In the genomic region with DNA sequence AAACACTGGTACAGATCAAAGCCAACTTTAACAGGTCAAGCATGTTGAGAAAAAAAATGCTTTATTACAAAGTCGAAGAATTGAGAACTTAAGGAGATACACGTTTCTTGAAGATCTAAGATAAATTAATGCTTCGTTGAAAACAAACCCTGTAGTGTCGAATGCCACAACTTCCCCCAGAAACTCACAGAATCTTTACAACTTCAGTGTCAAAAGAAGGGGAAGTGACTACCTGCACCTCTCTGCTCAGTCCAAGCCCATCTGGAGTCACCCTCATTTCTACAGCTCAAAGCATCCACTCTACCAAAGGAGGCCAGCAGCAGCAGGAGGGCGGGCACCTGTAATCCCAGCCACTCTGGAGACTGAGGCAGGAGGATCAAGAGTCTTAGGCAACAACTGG, we compare ENCODE assay signal across 11 mouse cellular contexts. TPM values are rescaled to one million over a fixed set of nuclear protein-coding genes. Genes with fewer than 3 reads are reported as not detected.
DNase-seq lines count a peak whose midpoint lies in the region; ATAC-seq and TF ChIP-seq lines count a peak whose summit lies in the region.
"Had no signal": no experiment of that assay in that cellular context is flagged by ENCODE, and none has a peak within 500 bp of the region (broad histone marks: within the 10 kb centered on the region; RNA-seq: fewer than 3 reads in every experiment).

No protein-coding gene starts in this region.

- peak overlapping the region; percentile 64 for H3K27ac ChIP-seq in heart, embryonic 15.5 days
- no peak overlapping the region; the same call in 1 of the 2 replicates for H3K27ac ChIP-seq in liver, embryonic 15.5 days (replicated peaks)
- no peak overlapping the region for H3K27ac ChIP-seq in liver, embryonic 11.5 days (ENCODE audit: low read depth, low read length)
- no peak overlapping the region for H3K27ac ChIP-seq in MEL (ENCODE audit: control insufficient read depth, low read depth, low read length)
- H3K27ac ChIP-seq in liver, postnatal 0 days (ENCODE audit: low read depth): peak overlapping the region; percentile 37
- H3K27ac ChIP-seq: forebrain, embryonic 10.5 days had no signal

- peak overlapping the region; percentile 9; the same call in 1 of the 2 replicates for H3K9ac ChIP-seq in heart, embryonic 15.5 days
- H3K9ac ChIP-seq in liver, embryonic 15.5 days: no peak overlapping the region
- no peak overlapping the region for H3K9ac ChIP-seq in liver, embryonic 11.5 days (ENCODE audit: low read depth, low read length)
- no peak overlapping the region for H3K9ac ChIP-seq in MEL (ENCODE audit: control insufficient read depth, low read depth, low read length, poor library complexity, severe bottlenecking)
- no peak overlapping the region for H3K9ac ChIP-seq in liver, postnatal 0 days (replicated peaks)

- peaks cover 57% of the 10 kb centered on the region for H3K79me2 ChIP-seq in MEL (ENCODE audit: control insufficient read depth, insufficient read depth, low read length, poor library complexity)

- TF ChIP-seq EP300 in MEL (IDR thresholded peaks at IDR 0.05; ENCODE audit: low read depth in 1 of 2, low read length in 2 of 2): 0 out of 4 replicates have a peak, but pooled peaks of 1 of the 2 experiments have one; percentile 18
- no peak for TF ChIP-seq EP300 in liver, postnatal 0 days (IDR thresholded peaks at IDR 0.05; ENCODE audit: low read depth)

- TF ChIP-seq POLR2A in MEL (IDR thresholded peaks at IDR 0.05; ENCODE audit: control insufficient read depth in 1 of 2, insufficient read depth in 1 of 2, low read depth in 1 of 2, low read length in 2 of 2, poor library complexity in 1 of 2): no peak

- no peak for TF ChIP-seq RAD21 in MEL (IDR thresholded peaks at IDR 0.05; ENCODE audit: low read depth, low read length)

- peak overlapping the region; percentile 5; the same call in 1 of the 2 replicates for H3K4me3 ChIP-seq in heart, embryonic 15.5 days
- H3K4me3 ChIP-seq in liver, embryonic 15.5 days (replicated peaks): no peak overlapping the region
- no peak overlapping the region for H3K4me3 ChIP-seq in liver, embryonic 11.5 days (ENCODE audit: low read depth, low read length)
- 0 out of 4 replicates have a peak overlapping the region, but pooled peaks of 1 of the 2 experiments have one; percentile 22 for H3K4me3 ChIP-seq in MEL (ENCODE audit: control insufficient read depth in 1 of 2, insufficient read depth in 1 of 2, low read depth in 2 of 2, low read length in 2 of 2)
- H3K4me3 ChIP-seq in liver, postnatal 0 days (ENCODE audit: low read depth, low read length): no peak overlapping the region
- H3K4me3 ChIP-seq: forebrain, embryonic 10.5 days had no signal

- peaks cover 56% of the 10 kb centered on the region for H3K4me1 ChIP-seq in heart, embryonic 15.5 days (replicated peaks)
- H3K4me1 ChIP-seq in liver, embryonic 15.5 days (replicated peaks): peaks cover 47% of the 10 kb centered on the region
- H3K4me1 ChIP-seq in liver, embryonic 11.5 days (replicated peaks; ENCODE audit: control insufficient read depth, insufficient read depth, low read length): peaks cover 27% of the 10 kb centered on the region
- peaks cover 8 to 30% of the 10 kb centered on the region in 2 experiments for H3K4me1 ChIP-seq in MEL (ENCODE audit: control insufficient read depth in 1 of 2, insufficient read depth in 2 of 2, low read length in 2 of 2)
- peaks cover 36% of the 10 kb centered on the region for H3K4me1 ChIP-seq in liver, postnatal 0 days (ENCODE audit: insufficient read depth)

- no peaks in the 10 kb centered on the region for H3K27me3 ChIP-seq in heart, embryonic 15.5 days
- no peaks in the 10 kb centered on the region for H3K27me3 ChIP-seq in liver, embryonic 15.5 days
- H3K27me3 ChIP-seq in liver, embryonic 11.5 days (replicated peaks; ENCODE audit: control insufficient read depth, insufficient read depth, low read length): no peaks in the 10 kb centered on the region
- no peaks in the 10 kb centered on the region for H3K27me3 ChIP-seq in MEL (ENCODE audit: control insufficient read depth in 1 of 2, insufficient read depth in 2 of 2, low read length in 2 of 2)
- no peaks in the 10 kb centered on the region for H3K27me3 ChIP-seq in liver, postnatal 0 days (ENCODE audit: insufficient read depth, low read length)

- no peak for DNase-seq in heart, postnatal 14 days
- DNase-seq in liver, embryonic 11.5 days (ENCODE audit: low spot score): no peak
- peak; percentile 75 for DNase-seq in MEL (ENCODE audit: low read depth, low spot score)
- no peak for DNase-seq in liver, postnatal 0 days
- no peak for DNase-seq in urinary bladder, postnatal 14 days (ENCODE audit: low spot score)
- no peak for DNase-seq in kidney, postnatal 36 days
- DNase-seq: lung, postnatal 10 days; right cerebral cortex, postnatal 14 days had no signal

- H3K9me3 ChIP-seq in heart, embryonic 15.5 days (replicated peaks): no peaks in the 10 kb centered on the region
- H3K9me3 ChIP-seq in liver, embryonic 15.5 days (replicated peaks): no peaks in the 10 kb centered on the region
- no peaks in the 10 kb centered on the region for H3K9me3 ChIP-seq in liver, embryonic 11.5 days (ENCODE audit: control insufficient read depth, low read length)
- no peaks in the 10 kb centered on the region for H3K9me3 ChIP-seq in MEL (replicated peaks; ENCODE audit: insufficient read depth, low read length)
- H3K9me3 ChIP-seq in liver, postnatal 0 days (ENCODE audit: low read length): no peaks in the 10 kb centered on the region
- H3K9me3 ChIP-seq: forebrain, embryonic 10.5 days had no signal

- H3K36me3 ChIP-seq in heart, embryonic 15.5 days: no peaks in the 10 kb centered on the region
- H3K36me3 ChIP-seq in liver, embryonic 15.5 days (replicated peaks): no peaks in the 10 kb centered on the region; the same call in 1 of the 2 replicates
- H3K36me3 ChIP-seq in liver, embryonic 11.5 days (ENCODE audit: control insufficient read depth, insufficient read depth, low read length): no peaks in the 10 kb centered on the region
- peaks cover 0 to 28% of the 10 kb centered on the region in 2 experiments; a peak in 2 of 4 replicates for H3K36me3 ChIP-seq in MEL (ENCODE audit: control insufficient read depth in 1 of 2, insufficient read depth in 2 of 2, low read length in 2 of 2)
- no peaks in the 10 kb centered on the region for H3K36me3 ChIP-seq in liver, postnatal 0 days (replicated peaks; ENCODE audit: insufficient read depth, low read length)

- no peak for TF ChIP-seq CTCF in MEL (IDR thresholded peaks at IDR 0.05 in 2 of 3, conservative IDR thresholded peaks at IDR 0.05 in 1 of 3; ENCODE audit: control insufficient read depth in 1 of 3, insufficient read depth in 1 of 3, low read depth in 2 of 3, low read length in 3 of 3, poor library complexity in 1 of 3, severe bottlenecking in 1 of 3)
- TF ChIP-seq CTCF in liver, postnatal 0 days (IDR thresholded peaks at IDR 0.05; ENCODE audit: low read depth): no peak

- peak overlapping the region; percentile 74 for H3K4me2 ChIP-seq in heart, embryonic 15.5 days
- H3K4me2 ChIP-seq in liver, embryonic 15.5 days: 0 out of 2 replicates have a peak overlapping the region, but pooled peaks have one; percentile 7
- no peak overlapping the region for H3K4me2 ChIP-seq in liver, embryonic 11.5 days
- H3K4me2 ChIP-seq in liver, postnatal 0 days (ENCODE audit: low read depth, low read length): peak overlapping the region; percentile 18

- WGBS in heart, embryonic 15.5 days: 72% methylated on average over 5 of the region's 5 CpGs
- 42% methylated on average over 5 of the region's 5 CpGs for WGBS in liver, embryonic 15.5 days (ENCODE audit: insufficient replicate concordance)
- WGBS in liver, embryonic 11.5 days: 63% methylated on average over 5 of the region's 5 CpGs
- WGBS in liver, postnatal 0 days (ENCODE audit: insufficient replicate concordance): 39% methylated on average over 5 of the region's 5 CpGs

- intact Hi-C loops in heart, postnatal 14 days (cut with DNase I): loop anchor here (5.0 kb wide), 1 partner anchor 60 kb away; a partner anchor contains a TSS

- no peak for ATAC-seq in heart, embryonic 15.5 days (replicated peaks; ENCODE audit: insufficient number of reproducible peaks, insufficient read depth, low FRiP score, low read depth)
- ATAC-seq in liver, embryonic 15.5 days (ENCODE audit: insufficient read depth): no peak
- ATAC-seq in liver, embryonic 11.5 days (replicated peaks; ENCODE audit: low FRiP score): no peak
- no peak for ATAC-seq in liver, postnatal 0 days

TF ChIP-seq in MEL, 35 proteins besides CTCF, POLR2A, EP300 and RAD21 (continues in another document):
- TF ChIP-seq UBTF (IDR thresholded peaks at IDR 0.05; ENCODE audit: borderline replicate concordance, insufficient read depth, low read depth, low read length) (0 out of 2 replicates have a peak, but pooled peaks have one; percentile 54), TCF12 (IDR thresholded peaks at IDR 0.05; ENCODE audit: low read depth, low read length) (0 out of 2 replicates have a peak, but pooled peaks have one; percentile 27), ZNF384 (IDR thresholded peaks at IDR 0.05; ENCODE audit: low read depth, low read length) (peak; percentile 54; the same call in 1 of the 2 replicates), CHD1 (IDR thresholded peaks at IDR 0.05; ENCODE audit: low read depth, low read length) (no peak), MAZ (IDR thresholded peaks at IDR 0.05; ENCODE audit: low read depth, low read length) (no peak), SIN3A (IDR thresholded peaks at IDR 0.05; ENCODE audit: low read length) (peak; percentile 43; the same call in 1 of the 2 replicates)

RNA-seq across cellular contexts. Expression of a gene that starts 3.2 kb away (rescaled TPM):
- 12.0 and 12.1 TPM in 2 replicates for polyA plus RNA-seq in heart, embryonic 15.5 days (2015; fragmentation: Nextera tagmentation; extraction: Ambion mirVana)
- 10 to 100 TPM; 66.8 to 68.4 TPM for total RNA-seq in heart, postnatal 14 days (2021)
- polyA plus RNA-seq in liver, embryonic 15.5 days (2015; fragmentation: Nextera tagmentation; extraction: Ambion mirVana): 2.4 and 3.3 TPM in 2 replicates
- 5.1 and 5.3 TPM in 2 replicates for polyA plus RNA-seq in liver, embryonic 11.5 days (2014; fragmentation: Nextera tagmentation; extraction: Ambion mirVana)
- total RNA-seq in MEL (2012; rRNA removed): 12.9 and 15.5 TPM in 2 replicates
- 10 to 100 TPM; 20.9 to 31.5 TPM for polyA plus RNA-seq in MEL (2012; ENCODE audit: insufficient read depth in 1 of 2, insufficient read length in 2 of 2, low read depth in 1 of 2, low replicate concordance in 2 of 2, missing spikeins in 1 of 2)
- polyA plus RNA-seq in liver, postnatal 0 days (2015; fragmentation: Nextera tagmentation; extraction: Ambion mirVana): 5.8 and 10.0 TPM in 2 replicates

RNA-seq across cellular contexts. Expression of a gene that starts 50.1 kb away (rescaled TPM):
- polyA plus RNA-seq in heart, embryonic 15.5 days (2015; fragmentation: Nextera tagmentation; extraction: Ambion mirVana): 18.0 and 20.9 TPM in 2 replicates
- total RNA-seq in heart, postnatal 14 days (2021): 10 to 100 TPM; 14.9 to 17.7 TPM
- 8.3 and 8.9 TPM in 2 replicates for polyA plus RNA-seq in liver, embryonic 15.5 days (2015; fragmentation: Nextera tagmentation; extraction: Ambion mirVana)
- 21.2 and 22.8 TPM in 2 replicates for polyA plus RNA-seq in liver, embryonic 11.5 days (2014; fragmentation: Nextera tagmentation; extraction: Ambion mirVana)
- 10.7 and 12.1 TPM in 2 replicates for total RNA-seq in MEL (2012; rRNA removed)
- 10 to 100 TPM in 1 of 2 experiments, not detected in 1; 16.6 TPM for polyA plus RNA-seq in MEL (2012; ENCODE audit: insufficient read depth in 1 of 2, insufficient read length in 2 of 2, low read depth in 1 of 2, low replicate concordance in 2 of 2, missing spikeins in 1 of 2)
- polyA plus RNA-seq in liver, postnatal 0 days (2015; fragmentation: Nextera tagmentation; extraction: Ambion mirVana): 16.3 and 19.3 TPM in 2 replicates

Comparison
In these comparisons a context has a peak if more than half of its experiments do, and no peak if none do; other contexts are left out.
1. H3K27ac ChIP-seq: peak in heart, embryonic 15.5 days (single experiment) and liver, postnatal 0 days (single experiment); none in liver, embryonic 15.5 days (single experiment), liver, embryonic 11.5 days (single experiment) and MEL (single experiment).